Mouse (Mus musculus) hindbrain, postnatal 0 days (tissue): Measurements from ENCODE around the gene Pex12. TPM values are rescaled to one million over a fixed set of nuclear protein-coding genes. Genes with fewer than 3 reads are reported as not detected.

Experiments
- ATAC-seq: fragments of 200-750 bp; cut with Nextera tagmentation; 2 replicates; pipeline ENCODE4 v1.8.0; 2017; ENCODE audit warnings: mild to moderate bottlenecking, moderate TSS enrichment, moderate library complexity
- DNase-seq: peaks from one replicate; pipeline ENCODE4 v3.0.0-alpha.2; 2015; ENCODE audit warnings: low spot score
- H3K27ac ChIP-seq: fragments of 300-500 bp; sonication (generic); 2 replicates; pipeline ENCODE4 v1.5.1; 2014; ENCODE audit warnings: mild to moderate bottlenecking
- H3K27me3 ChIP-seq: fragments of 300-500 bp; sonication (generic); 2 replicates; pipeline ENCODE4 v1.6.1; 2014; ENCODE audit warnings: low read length, mixed read lengths; ENCODE audit not compliant: insufficient read depth
- H3K36me3 ChIP-seq: fragments of 300-500 bp; sonication (generic); 2 replicates; pipeline ENCODE4 v1.6.1; 2014; ENCODE audit warnings: low read length, mixed read lengths; ENCODE audit not compliant: insufficient read depth
- H3K4me1 ChIP-seq: fragments of 300-500 bp; sonication (generic); 2 replicates; pipeline ENCODE4 v1.6.1; 2014; ENCODE audit warnings: antibody characterized with exemption, low read length, mixed read lengths; ENCODE audit not compliant: insufficient read depth
- H3K4me2 ChIP-seq: fragments of 300-500 bp; sonication (generic); 2 replicates; pipeline ENCODE4 v1.6.1; 2014; ENCODE audit warnings: low read depth, mild to moderate bottlenecking, low read length, moderate library complexity, mixed read lengths
- H3K4me3 ChIP-seq: fragments of 300-500 bp; sonication (generic); 2 replicates; pipeline ENCODE4 v1.5.1; 2014; ENCODE audit warnings: low read length
- H3K9ac ChIP-seq: fragments of 300-500 bp; sonication (generic); replicated peaks from 2 replicates; pipeline ENCODE4 v1.6.1; 2014; ENCODE audit warnings: mild to moderate bottlenecking, low read length, moderate library complexity, mixed read lengths
- H3K9me3 ChIP-seq: fragments of 300-500 bp; sonication (generic); 2 replicates; pipeline ENCODE4 v1.6.1; 2016; ENCODE audit warnings: low read length, mixed read lengths
- CTCF ChIP-seq: IDR thresholded peaks from 2 replicates; pipeline ENCODE4 v1.5.1; 2016; ENCODE audit warnings: antibody characterized with exemption, control low read depth, low read depth
- WGBS: fragments of 180-500 bp; shearing (Covaris S2); extraction: QIAGEN DNeasy Blood & Tissue Kit; methylation state at CpG from one replicate; pipeline ENCODE4 v1.1.7; 2014; 5-methylcytosine and 5-hydroxymethylcytosine counted together
- polyA plus RNA-seq: library from polyadenylated mRNA; unstranded; fragments of >200 nt; fragmentation: Nextera tagmentation; extraction: Ambion mirVana; gene quantifications from 2 replicates; pipeline ENCODE4 v1.2.1, GENCODE M21; 2015
- total RNA-seq: library from RNA; depleted of rRNA; stranded (reverse); fragments of >200 nt; gene quantifications from 2 replicates; pipeline ENCODE4 v1.2.3, GENCODE M21; 2014

Pex12 gene
- total and polyA plus RNA-seq, 2 experiments from 2014 or later: 10.5 to 12.8 TPM

DNA sequence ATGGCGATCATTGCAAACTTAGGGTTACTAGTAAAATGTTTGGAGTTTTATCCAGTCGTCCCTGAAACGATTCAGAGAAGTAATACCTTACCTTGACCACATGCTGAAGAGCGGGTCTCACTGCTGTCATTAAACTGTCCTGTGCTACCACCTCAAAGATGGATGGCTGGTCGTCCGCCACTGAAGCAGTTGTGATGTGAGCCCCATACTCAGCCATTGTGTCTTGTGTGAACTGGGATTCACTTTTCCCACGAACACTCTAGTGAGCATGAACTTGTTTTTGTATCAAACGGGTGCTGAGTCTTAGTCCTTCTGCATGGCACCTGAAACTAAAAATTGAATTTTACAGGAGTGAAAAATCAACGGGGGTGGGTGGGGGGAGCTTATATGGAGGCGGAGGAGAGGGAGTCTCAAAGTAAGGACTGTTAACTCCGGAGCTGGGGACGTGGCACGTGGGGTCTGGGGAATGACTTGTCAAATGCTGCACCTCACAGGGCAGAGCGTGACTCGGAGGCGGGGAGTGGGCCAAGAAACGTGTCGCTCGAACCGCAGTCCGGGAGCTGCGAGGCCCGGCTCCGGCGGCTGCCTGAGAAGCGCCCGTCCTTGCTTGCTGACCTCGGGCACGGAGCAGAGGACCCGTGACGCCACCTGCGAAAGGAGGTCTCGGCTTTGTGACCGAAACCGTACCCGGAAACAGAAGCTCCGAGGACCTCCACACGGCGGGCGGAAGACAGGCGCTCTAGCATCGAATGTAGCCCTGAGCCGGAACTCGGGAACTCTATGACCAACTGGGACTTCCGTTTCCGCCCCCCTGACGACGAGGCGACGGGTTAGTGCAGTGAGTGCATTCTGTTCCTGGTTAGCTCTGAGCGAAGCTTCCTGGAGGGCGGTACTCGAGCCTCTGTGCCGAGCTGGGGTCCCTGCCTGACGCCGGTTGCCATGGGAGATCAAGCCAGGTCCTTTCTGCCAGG lies 3.9 kb downstream of the Pex12 start, which contains the start of gene Ap2b1:
Gene Ap2b1 (plus strand): TSS at position 800 of the 971 bp plus-strand sequence.
- Histone ChIP-seq H3K4me2 (peak within 1 kb of the TSS; percentile 71), H3K27me3 (no peaks in the 10 kb centered on the region), H3K4me3 (peak within 1 kb of the TSS; percentile 54), H3K27ac (peak within 1 kb of the TSS; percentile 89), H3K9ac (peak within 1 kb of the TSS; percentile 61), H3K9me3 (no peaks in the 10 kb centered on the region), H3K36me3 (0 out of 2 replicates have a peak, but pooled peaks cover 5% of the 10 kb centered on the region), H3K4me1 (peaks cover 12% of the 10 kb centered on the region)
- TF ChIP-seq CTCF: no peak
- DNase-seq: peak; percentile 97
- peak; percentile 96 for ATAC-seq
- WGBS: 2% methylated on average over 56 of the region's 56 CpGs

DNA sequence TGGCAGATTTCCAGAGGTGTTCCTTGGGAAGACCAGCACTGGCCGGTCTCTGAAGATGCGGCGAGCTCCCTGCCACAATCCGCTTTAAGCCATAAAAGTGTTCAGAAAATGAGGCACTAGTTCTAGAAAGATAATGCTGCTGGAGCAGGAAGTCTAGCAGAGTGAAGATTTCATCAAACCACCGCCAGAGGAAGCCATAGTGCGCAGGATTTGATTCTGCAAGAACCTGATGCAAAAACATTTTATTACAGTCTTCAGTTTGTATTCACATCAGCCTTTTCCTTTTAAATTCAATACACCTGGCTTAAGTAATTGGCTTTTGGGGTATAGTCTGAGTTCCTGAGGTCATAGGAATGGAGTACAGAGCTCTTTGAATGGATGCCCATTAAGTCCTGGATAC lies 4.6 kb downstream of the Pex12 start:
- ATAC-seq: no peak
- Histone ChIP-seq H3K4me2 (peak overlapping the region; percentile 71), H3K4me1 (peaks cover 17% of the 10 kb centered on the region), H3K27me3 (no peaks in the 10 kb centered on the region), H3K36me3 (0 out of 2 replicates have a peak, but pooled peaks cover 5% of the 10 kb centered on the region), H3K9ac (peak overlapping the region; percentile 61), H3K27ac (peak overlapping the region; percentile 89; the same call in 1 of the 2 replicates), H3K9me3 (no peaks in the 10 kb centered on the region), H3K4me3 (peak overlapping the region; percentile 54)
- no peak for DNase-seq
- TF ChIP-seq CTCF: no peak
- 85% methylated on average over 6 of the region's 6 CpGs for WGBS

DNA sequence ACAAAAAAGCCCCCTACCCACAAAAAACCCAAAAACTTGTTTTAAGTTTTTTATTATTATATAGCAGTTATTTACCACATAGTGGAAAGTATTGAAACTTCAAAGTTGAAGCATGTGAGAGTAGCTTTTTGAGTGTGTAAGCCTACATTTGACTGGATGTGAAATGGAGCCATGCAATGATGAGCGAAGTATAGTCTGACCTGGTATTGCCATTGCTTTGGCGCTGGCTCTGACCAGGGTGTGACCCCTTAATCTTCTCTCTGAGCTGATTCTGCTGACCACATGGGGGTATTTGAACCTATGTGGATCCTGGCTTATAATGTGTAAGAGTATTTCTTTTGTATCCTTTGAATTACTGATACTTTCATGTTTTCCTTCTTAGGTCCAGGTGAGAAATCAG lies 8.3 kb downstream of the Pex12 start:
- 92% methylated on average over 2 of the region's 2 CpGs for WGBS
- no peak for DNase-seq

DNA sequence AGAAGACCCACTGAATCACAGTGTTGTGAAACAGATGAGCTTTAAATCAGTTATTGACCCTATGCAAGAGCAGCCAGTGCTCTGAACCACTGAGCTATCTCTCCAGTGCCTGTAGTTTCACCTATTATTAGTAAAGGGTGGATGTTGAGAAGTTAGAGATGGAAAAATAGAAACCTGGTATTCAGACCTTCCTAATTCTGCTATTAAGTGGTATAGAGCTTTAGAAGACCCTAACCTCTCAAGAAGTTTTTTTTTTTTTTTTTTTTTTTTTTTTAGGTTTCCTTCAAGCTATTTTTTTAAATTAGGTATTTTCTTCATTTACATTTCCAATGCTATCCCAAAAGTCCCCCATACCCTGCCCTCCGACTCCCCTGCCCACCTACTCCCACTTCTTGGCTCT lies 9.2 kb downstream of the Pex12 start:
- H3K4me3 ChIP-seq: peak overlapping the region; percentile 64
- no peaks in the 10 kb centered on the region for H3K27me3 ChIP-seq
- H3K4me2 ChIP-seq: peak overlapping the region; percentile 82
- H3K9ac ChIP-seq: peak overlapping the region; percentile 69; the same call in 1 of the 2 replicates
- no peaks in the 10 kb centered on the region for H3K9me3 ChIP-seq
- 0 out of 2 replicates have a peak, but pooled peaks cover 5% of the 10 kb centered on the region for H3K36me3 ChIP-seq
- 77% methylated on average over 1 of the region's 1 CpGs for WGBS
- H3K4me1 ChIP-seq: peaks cover 27% of the 10 kb centered on the region
- no peak for TF ChIP-seq CTCF
- no peak overlapping the region for H3K27ac ChIP-seq
- DNase-seq: no peak
- no peak for ATAC-seq

More for the DNA sequence above, 8.3 kb downstream of the Pex12 start:
- no peak overlapping the region for H3K4me2 ChIP-seq
- no peak overlapping the region for H3K4me3 ChIP-seq
- no peaks in the 10 kb centered on the region for H3K9me3 ChIP-seq
- no peaks in the 10 kb centered on the region for H3K27me3 ChIP-seq
- TF ChIP-seq CTCF: no peak
- no peak overlapping the region for H3K27ac ChIP-seq
- peaks cover 27% of the 10 kb centered on the region for H3K4me1 ChIP-seq
- H3K9ac ChIP-seq: no peak overlapping the region
- ATAC-seq: no peak
- H3K36me3 ChIP-seq: 0 out of 2 replicates have a peak, but pooled peaks cover 5% of the 10 kb centered on the region

DNA sequence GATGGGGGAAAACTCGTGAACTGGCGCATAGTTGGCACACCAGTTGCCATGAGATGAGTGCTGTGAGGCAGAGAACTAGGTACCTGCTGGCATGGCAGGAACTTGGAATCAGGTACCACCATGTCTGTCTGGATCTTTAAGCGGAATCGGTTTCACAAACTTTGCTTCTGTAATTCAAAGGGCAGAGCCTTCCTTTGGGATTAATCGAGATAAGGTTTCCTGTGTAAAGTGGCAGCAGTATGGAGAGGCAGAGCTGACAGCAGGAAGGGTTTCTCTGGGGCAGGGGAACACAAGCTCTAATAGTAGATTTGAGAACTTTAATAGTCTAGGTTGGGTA lies 10.2 kb downstream of the Pex12 start:
- Histone ChIP-seq H3K4me1 (peaks cover 17% of the 10 kb centered on the region), H3K4me3 (peak overlapping the region; percentile 64), H3K27ac (peak overlapping the region; percentile 3; the same call in 1 of the 2 replicates), H3K4me2 (peak overlapping the region; percentile 82), H3K9me3 (no peaks in the 10 kb centered on the region), H3K27me3 (no peaks in the 10 kb centered on the region), H3K9ac (peak overlapping the region; percentile 69), H3K36me3 (0 out of 2 replicates have a peak, but pooled peaks cover 5% of the 10 kb centered on the region)
- TF ChIP-seq CTCF: no peak
- DNase-seq (no peak), ATAC-seq (no peak)
- 2% methylated on average over 5 of the region's 5 CpGs for WGBS

DNA sequence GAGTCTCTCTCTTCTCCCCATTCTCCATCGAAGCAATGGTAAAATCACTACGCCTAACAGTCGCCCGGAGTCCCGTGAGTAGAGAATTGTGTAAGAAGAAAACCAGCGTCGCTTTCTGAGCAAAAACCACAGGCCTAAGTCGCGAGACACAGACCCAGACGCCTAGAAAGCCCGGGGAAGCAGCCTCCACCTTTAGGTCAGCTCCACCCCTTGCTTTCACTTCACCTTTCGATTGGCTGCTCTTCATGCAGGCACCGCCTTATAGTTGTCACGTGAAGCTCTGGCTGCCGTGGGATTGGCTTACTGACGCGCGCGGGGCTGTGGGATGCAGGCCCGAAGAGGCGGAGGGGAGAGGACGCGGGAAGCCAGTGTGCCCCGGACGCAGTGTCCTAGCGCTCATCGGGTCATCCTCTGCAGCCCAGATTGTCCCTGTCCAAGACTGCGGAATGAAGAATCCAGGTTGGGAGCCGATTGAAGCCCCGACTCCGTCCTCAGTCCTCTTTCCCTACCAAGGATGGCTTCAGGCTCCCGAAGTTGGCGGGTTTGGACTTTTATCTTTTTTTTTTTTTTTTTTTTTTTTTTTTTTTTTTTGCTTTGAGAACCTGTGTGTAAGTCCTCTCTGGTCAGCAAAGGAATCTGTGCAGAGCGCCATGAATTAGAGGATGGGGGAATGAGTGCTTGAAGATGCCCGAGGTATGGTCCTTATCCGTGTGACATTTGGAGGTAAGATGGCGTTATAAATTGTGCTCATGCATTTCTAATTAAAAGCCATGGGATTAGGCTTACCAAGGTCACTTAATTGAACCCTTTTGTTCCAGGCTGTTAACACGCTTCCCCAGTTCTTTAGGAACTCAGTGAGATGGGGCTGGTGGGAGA lies 10.8 kb downstream of the Pex12 start:
- no peak for TF ChIP-seq CTCF
- WGBS: under 1% methylated on average over 38 of the region's 38 CpGs
- 0 out of 2 replicates have a peak, but pooled peaks cover 5% of the 10 kb centered on the region for H3K36me3 ChIP-seq
- H3K9me3 ChIP-seq: no peaks in the 10 kb centered on the region
- DNase-seq (peak; percentile 98), ATAC-seq (peak; percentile 100)
- H3K27ac ChIP-seq: peak overlapping the region; percentile 81
- peak overlapping the region; percentile 64 for H3K4me3 ChIP-seq
- peaks cover 16% of the 10 kb centered on the region for H3K4me1 ChIP-seq
- peak overlapping the region; percentile 82 for H3K4me2 ChIP-seq
- H3K9ac ChIP-seq: peak overlapping the region; percentile 69
- H3K27me3 ChIP-seq: no peaks in the 10 kb centered on the region
